Mouse (Mus musculus) urinary bladder, postnatal 10 days (tissue): Measurements from ENCODE around the gene Relch.
"Not testable (repeated sequence)": the region's sequence is repeated elsewhere in the genome, so short reads cannot be mapped to it uniquely, and the experiment has no call there.

Experiments
- DNase-seq: peaks from one replicate; pipeline ENCODE4 v3.0.0; 2022; ENCODE audit warnings: low spot score

Gene Relch

DNA sequence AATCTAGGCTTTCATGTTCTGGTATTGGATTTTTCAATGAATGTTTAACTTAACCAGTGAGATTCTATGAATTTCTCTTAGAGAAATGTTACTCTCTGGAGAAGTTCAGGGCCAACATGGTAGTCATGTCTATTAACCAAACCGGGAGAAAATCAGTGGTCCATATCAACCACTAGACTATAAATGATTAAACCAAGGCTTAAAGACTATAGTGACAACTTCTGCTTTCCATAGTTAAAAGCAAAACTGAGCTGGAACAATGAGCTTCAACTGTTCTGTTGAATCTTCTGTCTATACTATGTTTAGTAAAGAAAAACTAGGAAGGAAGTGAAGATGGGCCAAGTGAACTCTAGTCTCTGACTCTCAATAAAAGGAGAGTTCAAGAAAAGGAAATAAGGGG is 82.8 kb downstream of the Relch start:
- DNase-seq = no peak

DNA sequence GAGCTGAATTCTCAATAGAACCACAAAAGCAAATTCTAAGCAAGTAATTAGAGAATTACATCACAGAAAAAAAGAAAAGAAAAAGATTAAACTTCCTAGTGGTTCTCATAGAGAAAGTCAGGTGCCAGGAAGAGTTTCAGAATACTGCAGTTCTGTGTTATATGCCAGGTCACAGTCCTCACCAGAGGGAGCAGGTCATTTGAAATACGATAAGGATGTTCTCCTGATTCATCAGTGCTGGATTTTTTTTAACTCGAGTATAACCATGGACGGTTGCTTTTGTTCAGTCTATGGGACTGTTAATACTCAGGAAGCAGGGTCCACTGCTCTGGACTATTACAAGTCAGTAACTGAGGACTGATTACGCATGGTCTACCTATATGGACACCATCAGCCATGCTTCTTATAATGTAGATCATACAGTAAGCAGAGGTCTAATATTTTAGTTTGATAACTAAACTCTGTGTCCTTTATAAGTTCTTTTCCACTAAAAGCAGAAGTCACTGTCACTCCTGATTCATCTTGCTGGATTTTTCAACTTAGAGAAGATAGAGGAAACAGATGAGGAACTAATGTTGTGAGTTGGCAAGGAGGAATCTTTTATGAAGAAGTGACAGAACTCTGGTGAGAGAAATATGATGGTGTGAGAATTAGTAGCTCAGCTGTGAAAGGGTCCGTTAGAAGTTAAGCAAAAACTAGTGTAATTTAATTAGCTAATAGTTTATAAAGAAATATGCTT is 83.4 kb downstream of the Relch start:
- no peak for DNase-seq

DNA sequence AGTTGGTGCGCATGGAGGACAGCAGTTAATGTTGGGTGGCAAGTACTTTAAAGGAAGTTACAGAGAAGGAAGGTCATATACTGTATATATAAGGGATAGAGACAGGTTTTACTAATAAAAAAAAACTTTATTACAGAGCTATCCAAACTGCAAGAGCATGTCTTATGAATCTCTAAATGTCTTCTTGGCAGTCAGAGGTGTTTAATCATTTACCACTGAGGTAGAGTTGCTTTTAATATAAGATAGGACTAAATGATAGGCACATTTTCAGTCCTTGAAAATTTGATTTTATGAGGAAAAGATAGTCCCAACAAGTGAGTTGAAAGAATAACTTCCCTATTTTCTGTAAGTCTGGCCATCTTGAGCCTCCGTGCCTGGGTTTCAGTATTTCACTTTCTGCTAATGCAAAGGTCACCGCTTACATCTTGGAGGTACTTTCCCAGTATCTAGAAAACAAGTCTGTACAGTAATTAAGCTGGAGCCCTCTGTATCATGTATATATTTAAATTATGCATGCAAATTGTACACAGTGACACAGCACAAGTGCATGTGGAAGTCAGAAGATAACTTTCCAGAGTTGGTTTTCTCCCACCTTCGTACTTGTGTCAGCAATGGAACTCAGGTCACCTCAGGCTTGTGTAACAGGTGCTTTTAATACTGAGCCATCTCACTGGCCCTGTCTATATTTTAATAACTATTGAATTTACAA is 84.6 kb downstream of the Relch start:
- DNase-seq = no peak

DNA sequence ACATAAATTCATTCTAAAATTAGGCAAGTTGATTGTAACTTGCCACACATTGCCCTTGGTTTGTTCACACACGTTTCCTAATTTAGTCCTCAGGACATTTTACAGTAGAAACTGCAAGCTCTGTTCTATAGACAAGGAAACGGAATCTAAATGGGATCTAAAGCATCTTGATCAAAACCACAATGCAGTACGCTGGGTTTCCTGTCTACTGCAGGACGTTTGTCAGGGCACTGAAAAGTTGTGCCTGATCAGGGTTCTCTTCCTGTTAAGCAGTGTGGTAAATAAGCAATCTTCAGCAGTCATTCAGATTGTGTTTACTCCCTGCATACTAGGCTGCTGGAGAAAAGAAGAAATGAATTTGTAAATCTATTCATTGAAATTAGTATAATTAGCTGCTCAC is 88.5 kb downstream of the Relch start:
- DNase-seq = no peak

DNA sequence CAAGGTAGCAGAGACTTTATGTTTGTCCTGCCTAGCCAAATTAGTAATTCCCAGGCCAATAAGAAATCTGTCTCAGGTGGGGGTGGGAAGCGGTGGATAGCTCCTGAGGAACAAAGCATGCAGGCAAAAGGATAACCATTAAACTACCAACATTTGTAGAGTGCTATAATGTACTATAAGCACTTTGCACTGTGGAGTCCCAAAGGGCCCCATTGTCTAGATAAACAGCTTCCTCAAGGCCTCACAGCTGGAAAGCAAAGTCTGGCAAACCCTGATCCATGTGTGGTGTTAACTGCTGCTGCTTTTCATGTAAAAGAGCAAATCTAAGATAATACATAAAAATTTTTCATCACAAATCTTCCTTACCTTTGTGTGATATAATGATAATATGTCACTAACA is 89.3 kb downstream of the Relch start:
- no peak for DNase-seq

DNA sequence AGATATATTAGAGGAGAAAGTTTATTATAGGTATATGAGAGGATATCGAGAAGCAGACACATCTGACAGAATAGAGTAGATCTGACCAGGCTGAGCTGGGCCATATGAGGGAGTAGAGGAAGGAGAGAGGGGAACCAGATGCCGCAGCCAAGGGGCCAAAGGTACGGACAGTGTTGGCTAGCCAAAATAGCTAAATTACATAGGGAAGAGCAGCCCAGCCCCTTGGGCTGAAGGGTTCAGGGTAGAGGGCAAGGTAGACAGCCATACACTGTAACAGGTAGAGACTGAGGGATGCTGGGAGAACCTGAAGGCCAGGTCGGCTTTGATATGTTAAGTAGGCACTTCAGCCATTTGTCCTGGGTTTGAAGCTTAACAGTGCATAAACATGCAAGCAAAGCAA is 95.1 kb downstream of the Relch start:
- no peak for DNase-seq

DNA sequence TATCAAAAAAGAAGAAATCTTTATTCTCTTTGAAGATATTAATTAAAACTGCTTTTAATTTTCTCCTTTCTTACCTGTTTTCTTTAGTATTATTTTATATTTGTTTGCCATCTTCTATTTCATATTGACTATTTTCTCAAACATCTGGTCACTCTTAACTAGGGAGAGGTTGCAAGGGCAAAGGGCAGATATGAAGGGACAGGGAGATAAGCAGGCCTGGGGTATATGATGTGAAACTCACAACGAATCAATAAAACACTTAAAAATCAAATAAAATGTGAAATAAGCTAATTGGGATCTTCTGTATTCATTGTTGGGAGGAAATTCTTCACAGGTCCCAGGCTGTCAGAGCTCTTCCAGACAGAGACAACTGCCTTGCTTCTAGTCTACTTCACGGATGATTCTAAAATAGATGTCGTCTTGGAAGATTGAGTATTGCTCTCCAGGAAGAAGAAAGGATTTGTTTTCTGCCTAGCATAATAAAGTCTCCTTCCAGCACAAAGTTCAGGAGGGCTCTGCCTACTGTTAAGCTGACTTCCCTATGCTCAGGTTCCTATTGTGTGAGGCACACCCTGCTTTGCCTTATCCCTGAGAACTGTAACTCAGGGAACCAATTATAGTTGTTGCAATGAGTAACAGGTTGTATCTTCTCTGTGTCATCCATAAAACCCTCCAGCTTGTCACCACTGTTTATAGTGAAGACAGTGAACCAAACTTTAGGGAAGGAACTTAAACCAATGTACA is 95.9 kb downstream of the Relch start:
- DNase-seq = no peak

DNA sequence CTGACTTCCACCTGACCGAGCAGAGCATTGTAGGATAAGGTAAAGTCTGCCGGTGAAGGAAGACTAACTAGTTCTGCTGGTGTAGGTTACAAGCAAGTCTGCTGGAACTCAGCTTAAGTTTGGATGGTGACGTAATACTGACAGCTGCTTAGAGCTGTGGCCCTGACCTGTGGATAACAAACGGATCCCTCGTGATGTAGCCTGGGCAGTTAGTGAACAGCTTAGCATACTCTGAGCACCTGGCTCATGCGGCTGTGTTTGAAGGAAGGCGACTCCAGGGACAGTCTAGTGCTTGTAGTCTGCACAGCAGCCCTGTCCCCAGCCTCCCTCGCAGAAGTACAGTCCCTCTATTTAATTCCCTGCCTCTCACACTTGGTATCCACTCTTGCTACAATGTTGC is 101.9 kb downstream of the Relch start:
- DNase-seq = no peak

DNA sequence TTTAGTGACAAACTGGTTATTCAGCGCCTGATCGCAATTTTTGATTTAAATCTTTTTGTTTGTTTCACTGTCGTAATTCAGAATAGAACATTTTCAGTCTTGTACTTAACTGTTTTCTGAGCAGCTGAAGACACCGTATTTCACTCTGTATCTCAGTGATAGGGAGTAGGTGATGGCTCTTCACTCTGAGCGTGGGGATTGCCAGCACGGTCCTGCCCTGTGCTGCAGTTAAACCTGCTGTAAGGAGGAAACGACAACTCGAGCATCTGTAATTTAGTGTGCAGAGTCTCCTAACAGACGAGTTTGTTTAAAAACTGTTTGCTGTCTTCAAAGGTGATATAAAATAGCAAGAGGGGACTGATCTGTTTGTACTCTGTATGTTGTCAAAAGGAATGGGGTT is 102.4 kb downstream of the Relch start:
- not testable (repeated sequence) for DNase-seq

DNA sequence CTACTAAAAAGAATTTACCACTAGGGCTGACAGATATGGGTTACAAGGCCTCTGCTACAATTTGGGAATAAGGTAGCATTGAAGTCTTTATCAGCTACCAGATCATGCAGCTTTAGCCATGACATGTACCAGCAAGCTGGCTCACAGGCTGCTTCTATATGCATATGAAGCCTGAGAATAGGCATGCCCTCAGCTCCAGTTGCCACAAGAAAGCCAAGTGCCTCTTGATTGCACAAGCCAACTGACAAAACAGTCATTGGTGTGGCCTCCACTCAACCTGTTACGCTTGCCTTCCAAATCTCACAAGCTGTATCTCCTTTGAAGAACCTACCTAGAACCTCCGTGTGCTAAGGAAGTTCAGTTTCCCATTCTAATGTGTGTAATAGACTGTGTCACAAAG is 104.7 kb downstream of the Relch start:
- no peak for DNase-seq

DNA sequence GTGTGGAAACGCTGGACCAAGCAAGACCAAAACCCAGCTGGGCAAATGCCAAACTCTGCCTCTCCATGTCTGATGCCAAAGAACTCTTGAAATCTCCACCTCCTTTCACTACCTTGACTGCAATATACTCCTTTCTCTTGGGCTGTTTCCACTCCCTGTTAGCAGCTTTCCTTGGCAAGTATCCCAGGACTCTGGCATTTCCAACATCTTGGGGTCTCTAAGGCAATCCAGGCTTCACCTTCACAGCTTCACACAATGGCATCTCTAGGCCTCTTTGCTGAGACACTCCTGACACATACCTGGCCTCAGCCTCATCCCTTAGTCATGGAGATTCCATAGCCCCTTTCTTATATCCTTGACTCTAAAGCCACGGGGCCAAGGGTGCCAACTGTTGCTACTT is 107.0 kb downstream of the Relch start:
- no peak for DNase-seq

DNA sequence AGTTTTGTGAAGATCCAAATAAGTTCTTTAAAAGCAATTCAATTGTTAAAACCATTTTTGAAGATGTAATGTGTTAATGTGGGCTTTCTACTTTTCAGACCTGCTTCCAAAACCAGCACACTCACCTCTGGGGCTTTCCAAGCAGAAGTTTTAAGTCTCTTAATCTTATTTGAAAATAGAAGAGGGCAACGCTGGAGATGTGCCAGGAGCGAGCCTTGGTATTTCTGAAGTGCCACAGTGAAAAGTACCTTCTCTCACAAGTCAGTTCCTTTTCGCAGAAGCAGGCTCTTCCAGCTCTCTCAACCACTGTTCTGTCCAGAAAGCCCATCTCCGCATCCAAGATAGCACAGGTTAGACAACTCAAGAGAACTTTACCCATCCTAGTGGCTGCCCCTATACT is 112.8 kb downstream of the Relch start:
- DNase-seq = no peak

DNA sequence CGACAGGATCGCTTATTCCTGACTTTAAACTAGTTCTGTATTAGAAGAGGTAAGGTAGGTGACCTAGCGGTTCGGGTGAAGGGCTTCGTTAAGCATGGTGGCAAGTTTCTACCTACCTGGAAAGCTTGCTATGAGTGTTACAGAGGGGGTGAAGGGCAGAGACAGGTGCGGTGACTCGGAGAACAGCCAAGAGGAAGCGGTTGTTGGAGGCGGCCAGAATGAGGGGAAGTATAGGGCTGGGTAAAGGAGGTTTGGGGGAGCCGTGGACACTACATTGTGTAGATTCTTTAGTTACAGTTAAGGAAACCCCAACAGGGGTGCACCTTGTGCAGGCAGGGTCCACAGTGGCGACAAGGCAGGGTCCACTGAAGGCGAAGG is 116.4 kb downstream of the Relch start:
- DNase-seq = no peak

DNA sequence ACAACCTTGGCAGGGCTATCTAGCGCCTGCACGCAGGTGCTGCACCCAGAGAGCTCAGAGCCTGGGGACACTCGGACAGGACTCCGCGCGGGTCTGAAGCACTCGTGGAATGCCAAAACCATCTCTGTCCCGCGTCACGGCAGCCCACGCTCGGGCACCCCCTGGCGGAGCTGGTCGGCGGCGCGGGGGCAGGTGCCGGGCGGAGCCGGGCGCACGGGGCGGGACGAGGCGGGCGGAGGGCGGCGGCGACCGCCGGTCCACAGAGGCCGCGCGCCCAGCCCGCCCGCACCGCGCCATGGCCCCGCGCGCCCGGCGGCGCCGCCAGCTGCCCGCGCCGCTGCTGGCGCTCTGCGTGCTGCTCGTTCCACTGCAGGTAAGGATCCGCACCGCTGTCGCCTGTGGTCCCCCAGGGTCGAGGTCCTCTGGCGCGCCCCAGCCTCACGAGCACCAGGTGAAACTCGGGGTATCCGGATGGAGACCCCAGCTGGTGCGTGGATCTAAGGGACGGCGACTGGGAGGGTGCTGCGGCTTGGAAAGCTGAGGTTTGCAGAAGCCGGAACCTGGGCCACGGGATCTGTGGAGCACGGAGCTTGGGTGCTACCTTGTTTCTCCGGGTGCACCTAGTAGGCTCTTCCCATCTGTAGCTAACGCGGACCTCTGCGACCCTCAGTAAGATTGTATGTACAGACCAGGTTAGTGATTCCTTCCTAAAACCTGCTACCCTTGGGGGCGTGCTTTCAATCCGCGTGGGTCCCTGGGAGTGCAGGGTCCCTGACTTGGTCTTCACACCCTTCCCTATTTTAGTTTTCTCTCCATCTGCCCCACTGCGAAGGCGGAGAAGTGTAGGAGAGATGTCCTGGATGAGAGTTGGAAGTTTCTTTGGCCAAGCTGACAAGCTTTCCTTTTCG is 117.0 kb downstream of the Relch start, which contains the start of gene Tnfrsf11a:
Tnfrsf11a (plus strand) TSS at position 262 of the 908 bp plus-strand sequence.
- DNase-seq = peak; percentile 19

DNA sequence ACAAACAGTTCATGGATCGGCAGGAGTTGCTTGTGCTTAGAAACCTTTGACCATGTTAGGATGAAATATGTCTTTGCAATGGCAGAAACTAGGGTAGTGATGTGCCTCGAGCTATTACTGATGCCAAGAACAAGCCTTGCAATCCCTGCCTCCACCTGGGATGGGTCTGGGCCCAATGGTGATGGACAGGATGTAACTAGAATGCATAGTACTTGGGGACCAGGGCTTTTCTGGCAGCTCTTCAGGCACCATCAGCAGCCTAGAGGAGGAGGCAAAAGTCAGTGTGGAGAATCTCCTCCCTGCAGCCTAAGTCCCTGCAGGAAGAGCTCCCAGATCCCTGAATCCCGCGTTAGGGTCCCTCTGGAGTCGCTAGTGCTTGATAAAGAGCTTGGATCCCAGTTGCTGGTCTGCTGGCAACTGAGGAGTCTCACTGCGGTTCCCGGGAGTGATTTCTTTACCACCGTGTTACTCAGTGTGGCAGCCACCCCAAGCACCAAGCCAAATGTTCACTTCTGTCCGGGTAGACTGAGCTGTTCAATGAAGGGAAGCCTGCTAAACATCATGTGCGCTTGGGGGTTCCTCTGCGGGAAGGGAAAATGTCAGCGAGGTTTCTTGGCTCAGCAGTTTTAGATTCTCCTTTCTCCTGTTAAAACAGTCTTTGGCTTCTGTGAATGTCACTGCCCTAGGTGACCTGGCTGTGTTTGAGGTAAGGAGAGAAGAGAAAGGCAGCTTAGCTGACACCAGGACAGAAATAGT is 117.9 kb downstream of the Relch start:
- DNase-seq = no peak

DNA sequence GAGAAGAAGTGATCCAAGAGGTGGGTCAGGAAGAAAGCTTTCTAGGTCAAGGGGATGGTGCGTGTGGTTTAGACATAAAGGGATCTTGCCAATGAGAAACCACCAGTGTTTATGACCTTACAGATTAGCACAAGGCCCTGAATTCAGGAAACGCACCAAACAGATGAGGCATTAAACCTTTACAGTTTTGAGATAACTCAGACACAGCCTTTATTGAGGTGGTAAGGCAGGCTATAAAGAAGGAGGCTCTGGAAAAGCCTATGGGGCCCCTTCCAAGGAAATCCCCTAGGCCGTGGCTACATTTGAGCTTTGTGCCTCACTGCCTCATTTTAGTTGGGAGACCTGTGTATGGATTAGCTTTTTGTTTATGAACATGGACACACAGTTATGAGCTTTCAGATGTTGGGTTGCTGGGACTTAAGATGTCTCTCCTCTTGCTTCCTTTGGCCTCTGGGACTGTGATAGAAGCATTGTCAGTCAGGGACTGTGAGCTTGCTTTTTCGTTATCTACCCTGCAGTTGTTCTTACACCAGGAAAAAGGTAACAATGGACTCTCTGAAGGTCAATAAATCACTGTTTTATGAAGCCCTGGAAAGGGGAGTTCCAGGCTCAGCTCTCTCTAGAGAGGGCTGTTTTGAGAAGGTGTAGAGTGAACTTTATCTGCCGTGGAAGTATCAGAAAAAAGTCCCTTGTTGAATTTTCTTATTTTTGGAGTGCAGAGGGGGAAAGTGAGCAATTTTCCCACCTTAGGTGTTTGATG is 120.8 kb downstream of the Relch start:
- no peak for DNase-seq

DNA sequence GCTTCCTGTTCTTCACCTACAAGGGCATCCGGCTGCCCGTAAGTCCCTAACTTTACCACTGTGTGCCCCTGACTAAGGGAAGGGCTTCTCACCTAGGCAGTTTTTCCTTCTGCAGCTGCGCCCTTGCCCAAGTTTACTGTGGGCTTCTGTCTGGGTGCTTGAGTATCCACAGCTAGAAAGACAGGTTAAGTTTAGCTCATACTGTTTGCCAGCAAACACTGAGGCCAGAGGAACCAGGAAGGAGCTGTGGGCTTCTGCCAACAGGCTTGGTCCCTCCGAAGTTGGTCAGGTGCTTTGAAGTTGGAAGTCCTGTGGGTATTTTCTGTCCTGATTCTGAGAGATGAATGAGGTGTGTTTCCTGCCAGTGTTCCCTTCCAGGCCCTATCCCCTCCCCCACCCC is 121.5 kb downstream of the Relch start:
- no peak for DNase-seq

DNA sequence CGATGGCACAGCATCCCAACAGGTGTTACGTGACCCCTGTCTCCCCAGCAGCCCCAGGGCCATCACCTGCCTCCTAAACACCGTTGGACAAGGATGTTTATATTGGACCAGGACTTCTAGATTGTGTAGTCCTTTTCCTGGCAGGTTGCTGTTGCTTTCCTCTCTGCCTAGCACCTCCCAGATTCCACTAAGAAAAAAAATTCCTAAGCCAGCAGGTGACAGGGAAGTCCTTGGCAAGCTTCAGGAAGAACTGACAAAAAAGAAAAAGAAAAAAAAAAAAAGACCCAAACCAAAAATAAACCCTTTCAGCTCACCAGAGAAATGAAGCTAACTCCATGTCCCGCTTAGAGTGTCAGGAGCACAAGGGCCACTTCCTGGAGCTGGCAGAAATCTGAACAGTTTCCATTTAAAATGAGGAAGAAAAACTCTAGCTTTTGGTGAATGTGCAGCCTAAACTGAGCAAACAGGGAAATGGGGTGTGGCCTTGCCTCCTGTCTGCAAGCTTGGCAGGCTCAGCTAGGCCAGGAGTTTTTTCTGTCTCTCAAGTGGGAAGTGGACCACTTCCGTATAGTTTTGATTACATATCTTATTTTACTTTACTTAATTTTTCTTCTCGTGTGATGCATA is 123.2 kb downstream of the Relch start:
- no peak for DNase-seq

DNA sequence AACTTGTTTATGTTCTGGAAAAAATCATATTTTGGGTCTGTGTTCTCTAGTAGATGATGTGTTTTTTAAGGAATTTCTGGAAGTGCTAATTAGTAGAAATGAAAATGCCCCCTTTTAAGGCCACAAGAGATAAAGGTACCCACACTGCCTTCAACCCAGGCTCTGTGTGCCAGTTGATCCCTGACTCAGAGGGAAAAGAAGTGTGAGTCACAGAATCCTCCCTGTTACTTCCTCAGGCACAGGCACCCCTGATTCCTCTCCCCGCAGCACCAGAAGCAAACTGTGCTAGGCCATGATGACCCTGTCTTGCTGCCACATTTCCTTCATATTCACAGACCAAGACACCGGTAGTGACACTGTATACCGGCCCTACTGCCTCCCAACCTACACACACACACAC is 126.4 kb downstream of the Relch start:
- no peak for DNase-seq

DNA sequence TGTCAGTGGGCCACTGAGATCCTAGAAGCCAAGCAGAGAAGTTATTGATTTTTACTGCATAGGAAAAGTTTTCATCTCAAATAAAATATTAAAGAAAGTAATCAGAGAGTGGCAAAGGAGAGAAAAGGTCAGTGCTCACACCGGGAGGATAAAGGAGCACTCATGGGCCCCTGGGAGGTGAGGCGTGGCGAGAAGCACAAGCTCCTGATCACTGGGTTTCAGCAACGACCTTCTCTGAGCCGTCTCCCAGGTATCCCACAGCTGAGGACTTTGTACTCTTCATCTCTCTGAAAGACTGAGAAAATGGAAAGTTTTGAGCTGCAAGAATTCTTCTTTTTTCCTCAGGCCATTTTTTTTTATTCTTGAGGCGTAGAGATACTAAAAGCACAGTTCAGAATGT is 131.0 kb downstream of the Relch start:
- no peak for DNase-seq
